ENCODE assay signal across 22 mouse cellular contexts in genomic region chr5:105721267-105721666, GRCm38 (mm10).
"Had no signal": no experiment of that assay in that cellular context is flagged by ENCODE, and none has a peak within 500 bp of the region (broad histone marks: within the 10 kb centered on the region; RNA-seq: fewer than 3 reads in every experiment).

No protein-coding gene starts in this region.

- H3K27ac ChIP-seq: embryonic facial prominence, embryonic 12.5 days; embryonic facial prominence, embryonic 13.5 days; embryonic facial prominence, embryonic 15.5 days; forebrain, embryonic 10.5 days; forebrain, embryonic 12.5 days; forebrain, embryonic 13.5 days; forebrain, embryonic 15.5 days; gastrocnemius, adult 2 months; heart, adult 2 months; heart, embryonic 10.5 days had no signal

- H3K9ac ChIP-seq: embryonic facial prominence, embryonic 12.5 days; embryonic facial prominence, embryonic 13.5 days; embryonic facial prominence, embryonic 15.5 days; forebrain, embryonic 12.5 days; forebrain, embryonic 13.5 days; forebrain, embryonic 15.5 days; forebrain, postnatal 0 days had no signal

- H3K4me3 ChIP-seq: embryonic facial prominence, embryonic 12.5 days; embryonic facial prominence, embryonic 13.5 days; embryonic facial prominence, embryonic 15.5 days; erythroblast, embryonic 14.5 days; forebrain, embryonic 10.5 days; forebrain, embryonic 12.5 days; forebrain, embryonic 13.5 days; forebrain, embryonic 15.5 days; gastrocnemius, adult 2 months; heart, adult 2 months; heart, embryonic 10.5 days had no signal

- H3K27me3 ChIP-seq: embryonic facial prominence, embryonic 12.5 days; embryonic facial prominence, embryonic 13.5 days; embryonic facial prominence, embryonic 15.5 days; forebrain, embryonic 12.5 days; forebrain, embryonic 13.5 days; forebrain, embryonic 15.5 days had no signal

- H3K36me3 ChIP-seq: embryonic facial prominence, embryonic 12.5 days; embryonic facial prominence, embryonic 13.5 days; embryonic facial prominence, embryonic 15.5 days; forebrain, embryonic 15.5 days; heart, embryonic 10.5 days had no signal

- H3K9me3 ChIP-seq: embryonic facial prominence, embryonic 12.5 days; embryonic facial prominence, embryonic 13.5 days; embryonic facial prominence, embryonic 15.5 days; forebrain, embryonic 10.5 days; forebrain, embryonic 12.5 days; forebrain, embryonic 13.5 days; forebrain, embryonic 15.5 days; heart, embryonic 10.5 days had no signal

- DNase-seq: cerebellum, adult 9-11 months; cerebellum, postnatal 14 days; cerebellum, postnatal 36 days; embryo, embryonic 11 days; forebrain, postnatal 0 days; gastrocnemius, adult 2 months; gastrocnemius, postnatal 10 days; gastrocnemius, postnatal 14 days; gastrocnemius, postnatal 25 days; gastrocnemius, postnatal 36 days; heart, adult 11 months; heart, adult 18-20 months; heart, adult 2 months had no signal
